Mouse (Mus musculus) stomach, embryonic 15.5 days (tissue): Measurements from ENCODE around the gene Man1b1. TPM values are rescaled to one million over a fixed set of nuclear protein-coding genes. Genes with fewer than 3 reads are reported as not detected.

ENCODE experiments used
- ATAC-seq: fragments of 200-750 bp; cut with Nextera tagmentation; 2 replicates; pipeline ENCODE4 v1.8.0; 2017; ENCODE audit warnings: low read depth, moderate number of reproducible peaks, moderate TSS enrichment; ENCODE audit not compliant: insufficient read depth, low FRiP score
- H3K27ac ChIP-seq: fragments of 300-500 bp; sonication (generic); 2 replicates; pipeline ENCODE4 v1.5.1; 2015; ENCODE audit warnings: mild to moderate bottlenecking, inconsistent platforms
- H3K27me3 ChIP-seq: fragments of 300-500 bp; sonication (generic); replicated peaks from 2 replicates; pipeline ENCODE4 v1.6.1; 2015; ENCODE audit warnings: inconsistent platforms
- H3K36me3 ChIP-seq: fragments of 300-500 bp; sonication (generic); 2 replicates; pipeline ENCODE4 v1.6.1; 2015; ENCODE audit warnings: inconsistent platforms
- H3K4me1 ChIP-seq: fragments of 300-500 bp; sonication (generic); 2 replicates; pipeline ENCODE4 v1.6.1; 2015; ENCODE audit warnings: inconsistent platforms
- H3K4me2 ChIP-seq: fragments of 300-500 bp; sonication (generic); 2 replicates; pipeline ENCODE4 v1.6.1; 2015; ENCODE audit warnings: mild to moderate bottlenecking, inconsistent platforms
- H3K4me3 ChIP-seq: fragments of 300-500 bp; sonication (generic); replicated peaks from 2 replicates; pipeline ENCODE4 v1.5.1; 2015; ENCODE audit warnings: inconsistent platforms
- H3K9ac ChIP-seq: fragments of 300-500 bp; sonication (generic); 2 replicates; pipeline ENCODE4 v1.6.1; 2015; ENCODE audit warnings: inconsistent platforms
- H3K9me3 ChIP-seq: fragments of 300-500 bp; sonication (generic); 2 replicates; pipeline ENCODE4 v1.6.1; 2016; ENCODE audit warnings: inconsistent platforms
- WGBS: fragments of 180-500 bp; shearing (Covaris S2); methylation state at CpG from one replicate; pipeline ENCODE4 v1.1.7; 2015; 5-methylcytosine and 5-hydroxymethylcytosine counted together
- polyA plus RNA-seq: library from polyadenylated mRNA; unstranded; fragments of >200 nt; fragmentation: Nextera tagmentation; extraction: Ambion mirVana; gene quantifications from 2 replicates; pipeline ENCODE4 v1.2.1, GENCODE M21; 2015

The Man1b1 gene
- polyA plus RNA-seq, 1 experiment from 2014 or later: 54.6 TPM

DNA sequence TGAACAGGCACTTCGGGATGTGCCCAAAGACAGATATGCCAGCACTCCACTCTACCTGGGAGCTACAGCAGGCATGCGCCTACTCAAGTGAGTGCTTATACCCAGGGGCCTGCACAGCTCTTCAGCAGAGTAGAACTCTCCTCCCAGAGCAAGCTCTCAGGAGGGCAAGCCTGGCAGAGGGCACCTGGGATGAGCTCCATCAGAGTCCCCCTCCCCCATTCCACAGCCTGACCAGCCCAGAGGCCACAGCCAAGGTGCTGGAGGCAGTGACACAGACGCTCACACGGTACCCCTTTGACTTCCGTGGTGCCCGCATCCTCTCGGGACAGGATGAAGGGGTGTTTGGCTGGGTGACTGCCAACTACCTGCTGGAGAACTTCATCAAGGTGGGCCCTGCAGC, 65.9 kb downstream of the Man1b1 start:
- Histone ChIP-seq H3K4me3 (no peak overlapping the region), H3K36me3 (no peaks in the 10 kb centered on the region), H3K4me1 (peaks cover 21% of the 10 kb centered on the region), H3K9ac (no peak overlapping the region), H3K4me2 (no peak overlapping the region), H3K27me3 (peaks cover 70% of the 10 kb centered on the region), H3K27ac (no peak overlapping the region), H3K9me3 (no peaks in the 10 kb centered on the region)
- ATAC-seq: no peak
- 88% methylated on average over 7 of the region's 7 CpGs for WGBS

DNA sequence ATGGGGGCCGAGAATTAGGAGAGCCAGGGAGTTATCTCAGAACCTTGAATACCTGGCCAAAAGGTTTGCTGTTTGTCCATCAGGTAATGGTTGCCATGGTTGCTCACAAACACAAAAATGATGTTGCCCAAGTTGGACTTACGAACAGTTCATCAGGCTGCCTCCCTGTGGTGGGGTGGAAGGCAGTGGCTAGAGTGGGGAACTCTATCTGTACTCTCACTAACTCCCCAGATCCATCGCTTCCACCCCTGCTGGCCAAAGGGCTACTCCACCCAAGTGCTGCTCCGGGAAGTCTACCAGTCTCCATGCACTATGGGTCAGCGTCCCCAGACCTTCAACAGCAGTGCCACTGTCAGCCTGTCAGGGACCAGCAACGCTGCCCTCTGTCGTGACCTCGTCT, 66.9 kb downstream of the Man1b1 start, which contains the start of gene Npdc1:
Npdc1 (plus strand) TSS at position 301 of the 400 bp plus-strand sequence.
- no peak within 1 kb of the TSS for H3K9ac ChIP-seq
- H3K4me3 ChIP-seq: no peak within 1 kb of the TSS
- peaks cover 24% of the 10 kb centered on the region for H3K4me1 ChIP-seq
- ATAC-seq: no peak
- H3K4me2 ChIP-seq: no peak within 1 kb of the TSS
- H3K9me3 ChIP-seq: no peaks in the 10 kb centered on the region
- H3K27me3 ChIP-seq: peaks cover 80% of the 10 kb centered on the region
- 59% methylated on average over 8 of the region's 8 CpGs for WGBS
- no peaks in the 10 kb centered on the region for H3K36me3 ChIP-seq
- no peak within 1 kb of the TSS for H3K27ac ChIP-seq

DNA sequence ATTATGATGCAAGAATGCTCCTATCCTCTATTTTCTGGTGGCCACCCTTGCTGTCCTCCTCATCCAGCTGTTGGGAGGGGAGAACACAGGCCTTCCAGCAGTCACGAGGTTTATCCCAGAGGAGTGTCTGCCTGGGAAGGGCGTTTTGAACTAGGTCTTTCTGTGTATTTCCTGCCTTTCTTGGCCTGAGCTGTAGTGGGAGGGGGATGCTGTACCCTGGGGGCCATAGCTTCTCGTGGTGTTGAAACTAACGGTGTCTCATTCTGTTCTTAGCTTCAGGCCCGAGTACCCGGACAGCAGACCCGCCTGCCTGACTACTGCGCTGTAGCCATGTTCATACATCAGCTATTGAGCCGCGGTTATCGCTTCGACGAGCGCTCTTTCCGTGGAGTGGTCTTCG, 68.2 kb downstream of the Man1b1 start:
- H3K27me3 ChIP-seq: peaks cover 72% of the 10 kb centered on the region
- 20% methylated on average over 16 of the region's 16 CpGs for WGBS
- peak overlapping the region; percentile 12 for H3K4me3 ChIP-seq
- H3K4me2 ChIP-seq: peak overlapping the region; percentile 38
- H3K9ac ChIP-seq: no peak overlapping the region
- H3K4me1 ChIP-seq: peaks cover 12% of the 10 kb centered on the region
- H3K27ac ChIP-seq: no peak overlapping the region
- ATAC-seq: no peak
- H3K36me3 ChIP-seq: no peaks in the 10 kb centered on the region
- no peaks in the 10 kb centered on the region for H3K9me3 ChIP-seq

DNA sequence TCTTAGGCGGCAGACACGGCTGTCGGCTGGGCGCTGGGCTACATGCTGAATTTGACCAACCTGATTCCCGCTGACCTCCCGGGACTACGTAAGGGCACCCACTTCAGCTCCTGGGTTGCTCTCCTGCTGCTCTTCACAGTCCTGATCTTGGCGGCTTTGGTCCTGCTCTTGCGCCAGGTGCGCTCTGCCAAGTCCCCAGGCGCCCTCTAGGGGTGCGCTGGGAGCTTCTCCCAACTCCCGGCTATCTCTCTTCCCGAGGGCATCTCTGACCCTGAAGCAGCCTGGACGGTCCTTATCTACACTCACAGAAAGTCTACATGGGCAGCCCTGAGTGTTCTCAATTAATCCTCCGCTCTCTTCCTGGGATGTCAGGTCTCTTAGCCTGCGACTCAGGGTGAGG, 68.6 kb downstream of the Man1b1 start:
- H3K4me2 ChIP-seq: peak overlapping the region; percentile 38
- H3K27me3 ChIP-seq: peaks cover 69% of the 10 kb centered on the region
- ATAC-seq: no peak
- H3K4me3 ChIP-seq: peak overlapping the region; percentile 12
- H3K27ac ChIP-seq: no peak overlapping the region
- H3K9ac ChIP-seq: no peak overlapping the region
- H3K9me3 ChIP-seq: no peaks in the 10 kb centered on the region
- H3K36me3 ChIP-seq: no peaks in the 10 kb centered on the region
- H3K4me1 ChIP-seq: peaks cover 9% of the 10 kb centered on the region
- 4% methylated on average over 17 of the region's 17 CpGs for WGBS

Other genes starting within 250 kb of the Man1b1 start
- 11.4 and 16.1 TPM in 2 replicates for gene Noxa1, start 237.2 kb upstream of the Man1b1 start, polyA plus RNA-seq
- 16.9 and 17.1 TPM in 2 replicates for gene Nrarp, start 151.6 kb upstream of the Man1b1 start, polyA plus RNA-seq
- 15.5 and 17.2 TPM in 2 replicates for gene Tor4a, start 135.5 kb upstream of the Man1b1 start, polyA plus RNA-seq
- 105 and 106 TPM in 2 replicates for gene Nelfb, start 120.8 kb upstream of the Man1b1 start, polyA plus RNA-seq
- gene Stpg3, start 117.7 kb upstream of the Man1b1 start, polyA plus RNA-seq: 0.18 TPM in 1 of 2 replicates, not detected in the other
- gene Fam166a, start 113.6 kb upstream of the Man1b1 start, polyA plus RNA-seq: 0.92 and 1.5 TPM in 2 replicates
- gene Tubb4b, start 107.6 kb upstream of the Man1b1 start, polyA plus RNA-seq: 607 and 620 TPM in 2 replicates
- 0.65 and 0.86 TPM in 2 replicates for gene Slc34a3, start 98.0 kb upstream of the Man1b1 start, polyA plus RNA-seq
- gene Rnf224, start 95.6 kb upstream of the Man1b1 start, polyA plus RNA-seq: 0.10 and 0.13 TPM in 2 replicates
- 13.7 and 13.8 TPM in 2 replicates for gene Rnf208, start 90.1 kb upstream of the Man1b1 start, polyA plus RNA-seq
- 7.9 and 22.2 TPM in 2 replicates for gene Cysrt1, start 89.9 kb upstream of the Man1b1 start, polyA plus RNA-seq
- 5.7 and 7.2 TPM in 2 replicates for gene AL732309.1, start 85.5 kb upstream of the Man1b1 start, polyA plus RNA-seq
- gene Tmem203, start 76.9 kb upstream of the Man1b1 start, polyA plus RNA-seq: 24.4 and 25.1 TPM in 2 replicates
- 16.8 and 17.7 TPM in 2 replicates for gene Tprn, start 69.7 kb upstream of the Man1b1 start, polyA plus RNA-seq
- gene Ssna1, start 59.9 kb upstream of the Man1b1 start, polyA plus RNA-seq: 209 TPM in 2 replicates
- 108 and 114 TPM in 2 replicates for gene Anapc2, start 59.9 kb upstream of the Man1b1 start, polyA plus RNA-seq
- gene Tmem210, start 44.2 kb upstream of the Man1b1 start, polyA plus RNA-seq: not detected in 2 replicates
- 4.4 and 6.9 TPM in 2 replicates for gene Lrrc26, start 42.4 kb upstream of the Man1b1 start, polyA plus RNA-seq
- 1.3 and 1.9 TPM in 2 replicates for gene Grin1, start 13.2 kb upstream of the Man1b1 start, polyA plus RNA-seq
- 21.5 and 22.6 TPM in 2 replicates for gene Dpp7, start 24.0 kb downstream of the Man1b1 start, polyA plus RNA-seq
- 41.1 and 46.1 TPM in 2 replicates for gene Uap1l1, start 33.3 kb downstream of the Man1b1 start, polyA plus RNA-seq
- gene Sapcd2, start 40.0 kb downstream of the Man1b1 start, polyA plus RNA-seq: 37.6 and 41.7 TPM in 2 replicates
- 10.1 and 13.0 TPM in 2 replicates for gene Entpd2, start 63.5 kb downstream of the Man1b1 start, polyA plus RNA-seq
- 47.0 and 49.6 TPM in 2 replicates for gene Npdc1, start 67.0 kb downstream of the Man1b1 start, polyA plus RNA-seq
- 0.17 and 0.30 TPM in 2 replicates for gene Fut7, start 90.9 kb downstream of the Man1b1 start, polyA plus RNA-seq
- 3.9 and 4.8 TPM in 2 replicates for gene Abca2, start 96.4 kb downstream of the Man1b1 start, polyA plus RNA-seq
- gene Clic3, start 124.5 kb downstream of the Man1b1 start, polyA plus RNA-seq: 11.9 and 26.5 TPM in 2 replicates
- gene Paxx, start 128.8 kb downstream of the Man1b1 start, polyA plus RNA-seq: 35.3 and 37.4 TPM in 2 replicates
- 6.8 and 7.5 TPM in 2 replicates for gene Ptgds, start 137.7 kb downstream of the Man1b1 start, polyA plus RNA-seq
- gene Lcn12, start 161.6 kb downstream of the Man1b1 start, polyA plus RNA-seq: not detected in 2 replicates
- 64.4 and 71.4 TPM in 2 replicates for gene Fbxw5, start 168.4 kb downstream of the Man1b1 start, polyA plus RNA-seq
- 8.3 and 8.6 TPM in 2 replicates for gene C8g, start 169.4 kb downstream of the Man1b1 start, polyA plus RNA-seq
- gene Traf2, start 214.6 kb downstream of the Man1b1 start, polyA plus RNA-seq: 29.4 and 31.2 TPM in 2 replicates
- gene Edf1, start 225.5 kb downstream of the Man1b1 start, polyA plus RNA-seq: 371 and 375 TPM in 2 replicates
- 74.5 and 104 TPM in 2 replicates for gene Mamdc4, start 242.5 kb downstream of the Man1b1 start, polyA plus RNA-seq
- gene Phpt1, start 242.9 kb downstream of the Man1b1 start, polyA plus RNA-seq: 144 and 151 TPM in 2 replicates
- 1.0 and 1.1 TPM in 2 replicates for gene Ajm1, start 249.4 kb downstream of the Man1b1 start, polyA plus RNA-seq